Mouse (Mus musculus) embryo, embryonic 10 days (tissue): Measurements from ENCODE around the gene Padi3.

Source experiments
- DNase-seq: peaks from one replicate; pipeline ENCODE4 v3.0.0-alpha.2; 2015; ENCODE audit warnings: low spot score

Padi3 gene

DNA sequence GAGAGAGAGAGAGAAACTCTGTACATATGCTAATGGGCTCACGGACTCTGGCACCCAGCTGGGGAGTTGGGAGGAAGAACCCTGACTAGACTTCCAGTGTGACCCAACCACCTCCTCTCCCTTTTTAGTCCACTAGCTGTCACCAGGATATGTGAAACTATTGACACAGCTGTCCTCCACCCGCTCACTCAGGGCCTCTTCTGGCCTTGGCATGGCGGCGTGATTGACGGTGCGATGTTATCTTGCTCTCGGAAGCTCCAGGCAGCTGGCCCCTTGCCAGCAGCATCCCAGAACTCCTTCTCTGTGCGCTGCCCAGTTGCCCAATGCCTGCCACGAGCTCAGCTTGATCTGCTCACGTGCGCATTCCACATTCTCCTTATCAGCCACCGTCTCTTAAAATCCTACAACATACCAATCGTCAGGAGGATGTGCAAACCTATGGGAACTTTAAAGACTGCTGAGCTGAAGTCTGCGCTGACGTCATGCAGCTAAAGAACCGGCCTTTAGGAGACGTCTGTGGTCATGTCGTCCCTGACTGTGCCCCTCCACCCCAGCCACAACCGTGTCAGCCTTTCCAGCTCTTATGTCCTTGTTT is 30.5 kb downstream of the Padi3 start:
- DNase-seq, result peak; percentile 77

- DNase-seq, result no peak
These were observed 33.8 kb downstream of the Padi3 start for GRCm38 (mm10) chr4:140776623-140777022.

DNA sequence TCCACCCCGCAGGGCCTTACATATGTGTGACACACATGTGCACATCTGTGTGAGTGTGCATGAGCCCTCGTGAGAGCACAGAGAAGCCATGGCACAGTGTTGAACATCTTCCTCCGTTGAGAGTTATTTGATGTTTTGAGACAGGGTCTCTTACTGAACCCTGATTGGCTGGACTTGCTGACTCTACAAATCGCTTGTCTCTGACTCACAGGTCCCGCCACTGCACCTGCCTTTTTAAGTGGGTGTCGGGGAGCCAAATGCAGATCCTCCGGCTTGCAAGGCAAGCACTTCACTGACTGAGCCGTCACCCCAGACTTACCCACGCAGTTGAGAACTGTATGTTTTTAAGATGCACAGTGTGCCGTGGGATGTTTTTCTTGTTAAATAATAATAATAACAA is 34.6 kb downstream of the Padi3 start:
- no peak for DNase-seq

- DNase-seq, result no peak
These were observed 35.6 kb downstream of the Padi3 start for GRCm38 (mm10) chr4:140774893-140775292.

GRCm38 (mm10) chr4:140774025-140774800 is 36.2 kb downstream of the Padi3 start, which contains the start of gene Padi4:
TSS of gene Padi4 (minus strand) at chr4:140774236.
- no peak for DNase-seq

DNA sequence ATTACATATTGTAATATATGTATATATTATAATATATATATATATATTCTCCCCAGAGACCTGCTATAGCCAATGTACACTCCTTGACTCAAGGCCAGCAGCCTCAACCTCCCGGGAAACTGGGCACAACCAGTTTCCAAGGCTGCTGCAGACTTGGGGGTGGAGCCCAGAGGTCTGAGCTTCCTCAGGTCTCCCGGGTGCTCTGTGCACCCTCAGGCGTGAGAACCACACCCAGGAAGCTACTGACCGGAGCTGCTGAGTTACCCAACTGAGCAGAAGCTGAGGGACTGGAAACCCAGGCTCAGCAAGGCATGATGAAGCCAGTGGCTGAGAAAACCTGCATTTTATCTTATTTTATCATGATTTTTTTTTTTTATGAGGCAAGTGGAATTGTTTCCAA is 39.4 kb downstream of the Padi3 start:
- no peak for DNase-seq

DNA sequence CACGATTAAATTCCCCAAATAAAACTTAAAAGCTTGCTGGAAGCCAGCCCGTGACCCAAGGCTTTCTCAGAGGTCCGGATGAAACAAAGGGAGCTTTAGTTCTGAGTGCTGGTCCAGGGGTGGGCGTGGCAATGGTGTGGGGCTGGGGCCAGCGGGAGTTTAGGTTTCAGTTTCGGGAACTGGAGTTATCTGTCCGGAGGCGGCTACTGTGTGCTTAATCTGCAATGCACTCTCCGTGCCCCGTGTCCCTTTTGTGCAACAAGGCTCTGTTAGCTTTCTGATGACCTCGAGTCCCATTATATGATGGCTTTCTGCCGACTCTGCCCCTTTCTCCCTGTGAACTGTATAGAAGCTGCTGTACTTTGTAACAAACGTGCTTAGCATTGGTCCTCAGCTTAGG is 40.0 kb downstream of the Padi3 start:
- DNase-seq, result peak; percentile 52

DNA sequence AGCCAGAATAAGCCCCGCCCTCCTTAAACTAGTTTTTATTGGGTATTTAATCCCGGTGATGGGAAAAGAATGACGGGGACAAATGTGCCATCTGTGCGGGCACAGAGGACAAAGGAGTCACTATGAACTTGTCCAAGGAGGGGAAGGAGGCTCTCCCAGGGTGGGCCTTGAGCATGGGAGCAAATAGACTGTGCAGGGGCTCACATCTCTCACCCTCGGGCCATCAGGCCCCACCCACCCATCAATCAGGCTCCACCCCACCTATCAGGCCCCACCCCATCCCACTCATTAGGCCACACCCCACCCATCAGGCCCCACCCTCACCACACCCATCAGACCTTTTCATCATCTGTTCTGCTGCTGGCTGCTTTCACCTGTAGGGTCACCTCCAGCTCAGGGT is 41.5 kb downstream of the Padi3 start:
- no peak for DNase-seq

- DNase-seq, result no peak
These were observed 44.5 kb downstream of the Padi3 start for GRCm38 (mm10) chr4:140765936-140766335.

DNA sequence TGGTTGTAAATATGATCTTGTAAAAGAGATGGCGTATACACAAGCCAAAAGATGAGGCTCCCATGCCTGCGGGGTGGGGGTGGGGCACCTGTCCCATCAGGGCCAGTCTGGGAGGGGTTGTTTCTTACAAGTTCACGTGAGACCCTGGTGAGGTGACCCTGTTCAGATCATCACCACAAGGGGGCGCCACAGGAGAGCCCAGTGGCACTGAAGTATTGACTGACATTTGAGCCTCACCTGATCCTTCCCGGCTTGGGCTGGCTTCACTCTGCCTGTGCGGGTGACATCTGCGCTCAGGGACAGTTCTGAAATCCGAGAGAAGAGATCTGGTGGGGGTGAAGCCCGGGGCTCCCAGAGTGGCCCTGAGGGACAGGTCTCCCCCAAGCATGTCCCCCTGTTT is 47.3 kb downstream of the Padi3 start:
- peak; percentile 67 for DNase-seq

DNA sequence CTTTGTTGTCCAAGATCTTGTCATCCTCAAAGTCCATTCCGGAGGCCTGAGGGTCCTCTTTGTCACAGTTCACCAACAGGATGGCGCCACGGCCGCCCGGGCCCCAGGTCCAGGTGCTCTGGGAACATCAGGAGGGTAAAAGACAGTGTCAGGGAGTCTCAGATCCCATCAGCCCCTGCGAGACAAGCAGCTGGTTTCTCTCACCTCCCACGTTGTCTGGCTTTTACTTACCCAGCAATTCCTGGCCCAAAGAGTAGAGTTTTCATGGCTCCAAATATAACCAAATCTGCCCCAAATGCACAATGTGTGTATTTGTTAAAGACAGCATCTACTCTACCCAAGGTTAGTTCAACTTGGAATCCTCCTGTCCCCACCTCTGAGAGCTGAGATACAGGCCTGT is 48.8 kb downstream of the Padi3 start:
- DNase-seq, result no peak

DNA sequence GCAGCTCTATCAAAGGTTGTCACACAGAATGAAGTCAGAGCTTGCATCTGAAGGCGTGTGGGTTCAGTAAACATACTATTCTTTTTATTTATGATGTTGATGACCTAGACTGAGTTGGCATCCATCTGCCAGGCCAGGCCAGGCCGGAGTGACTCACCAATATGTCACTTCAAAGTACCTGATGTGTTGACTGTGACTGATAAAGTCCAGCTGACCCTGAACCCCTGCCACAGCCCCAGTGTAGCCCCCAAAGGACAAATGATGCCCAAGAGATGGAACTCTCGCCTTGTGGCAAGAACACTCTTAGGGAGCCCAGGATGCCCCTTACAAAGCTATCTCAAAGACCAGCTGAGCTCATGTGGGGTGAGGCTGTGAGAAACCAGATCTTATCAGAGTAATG is 54.6 kb downstream of the Padi3 start:
- no peak for DNase-seq

DNA sequence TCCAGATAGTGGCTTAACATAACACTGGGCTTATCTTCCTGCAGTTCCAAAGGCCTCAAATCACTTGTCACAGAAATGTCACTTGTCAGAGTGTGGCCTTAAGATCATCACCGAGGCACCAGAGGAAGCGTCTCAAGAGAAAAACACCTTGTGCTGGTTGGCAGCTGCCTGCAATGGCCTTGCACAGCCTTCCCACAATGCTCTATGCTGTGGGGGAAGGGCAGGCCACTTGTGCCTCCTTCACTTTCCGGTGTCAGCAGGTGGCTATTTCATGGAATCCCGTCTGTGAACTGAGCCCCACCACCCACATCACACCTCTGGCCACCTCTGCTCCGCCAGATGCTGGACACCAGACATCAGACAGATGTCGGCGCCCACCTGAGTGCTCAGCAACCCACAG is 57.1 kb downstream of the Padi3 start:
- DNase-seq, result no peak

DNA sequence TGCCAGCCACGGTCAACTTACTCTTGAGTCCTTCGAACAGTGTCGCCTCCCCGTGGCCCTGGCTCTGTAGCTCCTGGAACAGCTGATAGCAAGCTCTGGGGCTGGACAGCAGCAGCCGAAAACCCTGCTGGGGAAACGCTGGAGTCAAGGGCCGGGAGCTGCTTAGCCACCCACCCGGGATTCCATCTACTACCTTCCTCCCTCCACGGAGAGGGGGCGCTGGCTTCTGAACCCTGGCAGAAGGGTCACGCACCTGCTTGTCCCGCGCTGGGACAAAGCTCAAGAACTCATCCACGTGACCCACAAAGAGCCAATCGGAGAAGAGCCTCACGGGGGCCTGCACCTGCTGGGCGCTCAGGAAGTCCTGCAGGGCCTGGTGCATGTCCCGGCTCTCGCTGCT is 60.1 kb downstream of the Padi3 start:
- peak; percentile 60 for DNase-seq

- peak; percentile 22 for DNase-seq
These were observed 62.5 kb downstream of the Padi3 start for GRCm38 (mm10) chr4:140747978-140748377.

DNA sequence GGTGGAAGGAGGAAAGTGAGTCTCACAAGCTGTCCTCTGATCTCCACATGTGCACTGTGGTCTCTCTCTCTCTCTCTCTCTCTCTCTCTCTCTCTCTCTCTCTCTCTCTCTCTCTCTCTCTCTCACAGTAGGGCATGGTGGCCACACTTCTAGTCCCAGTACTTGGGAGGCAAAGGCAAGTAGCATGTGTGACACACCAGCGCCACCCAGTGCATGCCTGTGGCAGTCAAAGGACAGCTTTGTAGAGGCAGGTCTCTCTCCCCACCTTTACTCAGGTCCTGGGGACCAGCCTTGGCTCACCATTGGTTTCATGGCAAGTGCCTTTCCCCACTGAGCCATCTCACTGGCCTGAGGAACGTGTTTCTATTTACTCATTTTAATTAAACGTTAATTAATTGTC is 65.8 kb downstream of the Padi3 start:
- peak; percentile 73 for DNase-seq

- no peak for DNase-seq
These were observed 67.4 kb downstream of the Padi3 start for GRCm38 (mm10) chr4:140743086-140743485.

GRCm38 (mm10) chr4:140742543-140742942 is 67.9 kb downstream of the Padi3 start, which contains the start of gene Padi6:
TSS of gene Padi6 (minus strand) at chr4:140742643.
- DNase-seq, result no peak

DNA sequence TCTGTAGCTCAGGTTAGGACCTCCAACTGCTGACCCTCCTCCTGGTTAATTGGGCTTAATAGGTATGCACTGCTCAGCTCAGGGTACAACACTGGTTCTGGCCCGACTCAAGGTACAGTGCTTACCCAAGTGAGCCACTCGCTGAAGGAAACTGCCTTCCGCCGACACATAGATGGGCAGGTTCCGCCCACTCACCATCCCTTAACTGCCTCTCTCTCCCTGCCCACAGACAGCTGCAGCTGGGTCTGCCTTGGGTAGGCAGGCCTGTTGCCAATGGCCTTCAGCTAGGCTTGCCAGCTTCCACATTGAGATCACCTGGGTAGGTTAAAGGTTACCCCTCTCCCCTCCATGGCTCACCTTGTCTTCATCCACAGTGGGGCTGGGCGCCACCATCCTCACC is 69.0 kb downstream of the Padi3 start:
- no peak for DNase-seq

DNA sequence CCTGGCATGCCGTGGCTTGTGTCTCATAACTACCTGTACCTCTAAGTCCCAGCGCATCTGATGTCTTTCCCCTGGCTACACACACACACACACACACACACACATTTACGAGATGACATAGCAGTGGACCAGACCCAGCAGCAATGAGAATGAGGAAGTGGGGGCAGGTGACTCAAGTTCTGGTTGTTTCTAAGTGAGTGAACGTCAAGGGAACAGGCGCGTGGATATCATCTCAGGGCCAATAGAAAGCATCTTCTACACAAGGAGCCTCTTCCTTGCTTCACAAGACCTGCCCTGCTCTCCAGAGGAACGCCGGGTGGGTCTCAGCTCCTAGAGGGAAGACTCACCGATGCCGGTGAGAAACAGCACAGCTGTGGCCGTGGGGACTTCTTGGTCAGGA is 69.8 kb downstream of the Padi3 start:
- no peak for DNase-seq
